Mouse (Mus musculus) thymus, adult 2 months (tissue): ENCODE results near the gene March5.

ENCODE experiments used
- CTCF ChIP-seq: fragments of 200-500 bp; IDR thresholded peaks from 2 replicates; pipeline ENCODE4 v1.5.1; 2012; ENCODE audit warnings: mild to moderate bottlenecking, control low read depth, low read length, moderate library complexity, borderline replicate concordance; ENCODE audit not compliant: control insufficient read depth, poor library complexity, insufficient read depth; ENCODE audit errors: extremely low read depth
- POLR2A ChIP-seq: fragments of 200-500 bp; IDR thresholded peaks from 2 replicates; pipeline ENCODE4 v1.6.1; 2012; ENCODE audit warnings: mild to moderate bottlenecking, low read length, control low read depth, moderate library complexity; ENCODE audit not compliant: control insufficient read depth, poor library complexity, insufficient read depth; ENCODE audit errors: extremely low read depth

- TF ChIP-seq CTCF (no peak), POLR2A (no peak)
Observed at GRCm38 (mm10) chr19:37209467-37210128, 2.3 kb downstream of the March5 start.
